20 mouse cellular contexts compared by ENCODE assay signal in genomic region chr3:108694321-108694720, GRCm38 (mm10). TPM values are rescaled to one million over a fixed set of nuclear protein-coding genes. Genes with fewer than 3 reads are reported as not detected.
DNase-seq lines count a peak whose midpoint lies in the region; ATAC-seq and TF ChIP-seq lines count a peak whose summit lies in the region.
"Had no signal": no experiment of that assay in that cellular context is flagged by ENCODE, and none has a peak within 500 bp of the region (broad histone marks: within the 10 kb centered on the region; RNA-seq: fewer than 3 reads in every experiment).

No protein-coding gene starts in this region.

- no peaks in the 10 kb centered on the region for H3K9me3 ChIP-seq in intestine, embryonic 15.5 days
- H3K9me3 ChIP-seq in intestine, postnatal 0 days (ENCODE audit: control insufficient read depth): no peaks in the 10 kb centered on the region
- H3K9me3 ChIP-seq: embryonic facial prominence, embryonic 13.5 days; heart, embryonic 10.5 days; hindbrain, embryonic 13.5 days; limb, embryonic 10.5 days; liver, embryonic 13.5 days had no signal

- peaks cover 26% of the 10 kb centered on the region; the same call in 1 of the 2 replicates for H3K36me3 ChIP-seq in intestine, embryonic 15.5 days
- H3K36me3 ChIP-seq in intestine, postnatal 0 days (ENCODE audit: control insufficient read depth, insufficient read depth): peaks cover 59% of the 10 kb centered on the region
- H3K36me3 ChIP-seq in kidney, adult 2 months (ENCODE audit: control insufficient read depth, insufficient read depth, low read length): no peaks in the 10 kb centered on the region

- peak; percentile 17; the same call in 1 of the 2 replicates for ATAC-seq in intestine, embryonic 15.5 days
- no peak for ATAC-seq in intestine, postnatal 0 days
- no peak for ATAC-seq in cerebellum, adult (ENCODE audit: insufficient number of reproducible peaks, low FRiP score, low TSS enrichment)
- ATAC-seq: midbrain, embryonic 16.5 days had no signal

- H3K4me2 ChIP-seq in intestine, embryonic 15.5 days (replicated peaks): no peak overlapping the region
- H3K4me2 ChIP-seq in intestine, postnatal 0 days (replicated peaks; ENCODE audit: low read depth): no peak overlapping the region
- H3K4me2 ChIP-seq: embryonic facial prominence, embryonic 13.5 days; hindbrain, embryonic 13.5 days; liver, embryonic 13.5 days had no signal

- H3K4me3 ChIP-seq in intestine, embryonic 15.5 days (replicated peaks): no peak overlapping the region
- no peak overlapping the region for H3K4me3 ChIP-seq in intestine, postnatal 0 days (ENCODE audit: low read depth, low read length)
- H3K4me3 ChIP-seq in kidney, adult 2 months (ENCODE audit: insufficient read depth, low read depth, low read length): no peak overlapping the region
- H3K4me3 ChIP-seq: embryonic facial prominence, embryonic 13.5 days; heart, embryonic 10.5 days; hindbrain, embryonic 13.5 days; limb, embryonic 10.5 days; liver, embryonic 13.5 days had no signal

- WGBS in intestine, embryonic 15.5 days: 72% methylated on average over 9 of the region's 9 CpGs
- 69% methylated on average over 9 of the region's 9 CpGs for WGBS in intestine, postnatal 0 days
- 88% methylated on average over 9 of the region's 9 CpGs for WGBS in kidney, adult 2 months

- H3K4me1 ChIP-seq in intestine, embryonic 15.5 days (replicated peaks): no peaks in the 10 kb centered on the region
- H3K4me1 ChIP-seq in intestine, postnatal 0 days (replicated peaks; ENCODE audit: control insufficient read depth, insufficient read depth, low read length): no peaks in the 10 kb centered on the region
- H3K4me1 ChIP-seq in kidney, adult 2 months (ENCODE audit: control insufficient read depth, insufficient read depth, low read length): no peaks in the 10 kb centered on the region
- H3K4me1 ChIP-seq: heart, embryonic 10.5 days; hindbrain, embryonic 13.5 days; limb, embryonic 10.5 days had no signal

- H3K9ac ChIP-seq in intestine, embryonic 15.5 days: no peak overlapping the region
- H3K9ac ChIP-seq in intestine, postnatal 0 days (ENCODE audit: low read depth, low read length): no peak overlapping the region
- H3K9ac ChIP-seq: embryonic facial prominence, embryonic 13.5 days; hindbrain, embryonic 13.5 days; liver, embryonic 13.5 days had no signal

- H3K27ac ChIP-seq in intestine, embryonic 15.5 days: no peak overlapping the region
- no peak overlapping the region for H3K27ac ChIP-seq in intestine, postnatal 0 days (ENCODE audit: low read depth, low read length)
- no peak overlapping the region for H3K27ac ChIP-seq in kidney, adult 2 months (ENCODE audit: insufficient read depth, low read depth, low read length)
- H3K27ac ChIP-seq: embryonic facial prominence, embryonic 13.5 days; heart, embryonic 10.5 days; hindbrain, embryonic 13.5 days; limb, embryonic 10.5 days; liver, embryonic 13.5 days had no signal

- DNase-seq in right cerebral cortex, postnatal 25 days: peak; percentile 49
- no peak for DNase-seq in right cerebral cortex, postnatal 4 days
- DNase-seq in lung, postnatal 14 days: peak; percentile 23
- no peak for DNase-seq in kidney, adult 2 months
- DNase-seq: adrenal gland, postnatal 10 days; cerebellum, adult 8-10 months; gastrocnemius, postnatal 10 days; heart, postnatal 10 days; kidney, adult 11 months; kidney, postnatal 14 days; liver, embryonic 13.5 days; thymus, postnatal 4 days had no signal

- no peak for TF ChIP-seq POLR2A in kidney, adult 2 months (IDR thresholded peaks at IDR 0.05; ENCODE audit: low read depth, low read length)

- TF ChIP-seq CTCF in intestine, postnatal 0 days (IDR thresholded peaks at IDR 0.05; ENCODE audit: low read depth): no peak
- no peak for TF ChIP-seq CTCF in kidney, adult 2 months (conservative IDR thresholded peaks at IDR 0.05; ENCODE audit: insufficient read depth, insufficient read length, low read depth, low read length)

- no peaks in the 10 kb centered on the region for H3K27me3 ChIP-seq in intestine, embryonic 15.5 days (replicated peaks)
- H3K27me3 ChIP-seq in intestine, postnatal 0 days (replicated peaks; ENCODE audit: control insufficient read depth, insufficient read depth, low read length): no peaks in the 10 kb centered on the region
- H3K27me3 ChIP-seq in kidney, adult 2 months (replicated peaks; ENCODE audit: control insufficient read depth, insufficient read depth, low read length): no peaks in the 10 kb centered on the region
- H3K27me3 ChIP-seq: embryonic facial prominence, embryonic 13.5 days; hindbrain, embryonic 13.5 days; liver, embryonic 13.5 days had no signal

RNA-seq across cellular contexts. Expression of gene Gpsm2, which starts 27.8 kb away (rescaled TPM):
- polyA plus RNA-seq in intestine, embryonic 15.5 days (2015; fragmentation: Nextera tagmentation; extraction: Ambion mirVana): 49.1 and 56.1 TPM in 2 replicates
- 26.7 and 27.8 TPM in 2 replicates for polyA plus RNA-seq in intestine, postnatal 0 days (2015; fragmentation: Nextera tagmentation; extraction: Ambion mirVana)
- 1.6 and 1.8 TPM in 2 replicates for polyA plus RNA-seq in kidney, adult 2 months (2012; rRNA removed)

RNA-seq across cellular contexts. Expression of gene Clcc1, which starts 40.6 kb away (rescaled TPM):
- polyA plus RNA-seq in intestine, embryonic 15.5 days (2015; fragmentation: Nextera tagmentation; extraction: Ambion mirVana): 70.2 and 74.3 TPM in 2 replicates
- 43.5 and 45.6 TPM in 2 replicates for polyA plus RNA-seq in intestine, postnatal 0 days (2015; fragmentation: Nextera tagmentation; extraction: Ambion mirVana)
- 43.5 and 50.5 TPM in 2 replicates for polyA plus RNA-seq in kidney, adult 2 months (2012; rRNA removed)

RNA-seq across cellular contexts. Expression of gene Aknad1, which starts 45.1 kb away (rescaled TPM):
- 0.10 TPM in 1 of 2 replicates, not detected in the other for polyA plus RNA-seq in intestine, embryonic 15.5 days (2015; fragmentation: Nextera tagmentation; extraction: Ambion mirVana)
- polyA plus RNA-seq in intestine, postnatal 0 days (2015; fragmentation: Nextera tagmentation; extraction: Ambion mirVana): 0.14 and 0.16 TPM in 2 replicates
- not detected in 2 replicates for polyA plus RNA-seq in kidney, adult 2 months (2012; rRNA removed)
- polyA plus RNA-seq: heart, embryonic 10.5 days; midbrain, embryonic 16.5 days had no signal

Comparison
In these comparisons a context has a peak if more than half of its experiments do, and no peak if none do; other contexts are left out.
1. DNase-seq: peak in right cerebral cortex, postnatal 25 days (single experiment) and lung, postnatal 14 days (single experiment); none in right cerebral cortex, postnatal 4 days (single experiment) and kidney, adult 2 months (single experiment).
2. RNA of gene Gpsm2, which starts 27.8 kb away (polyA plus RNA-seq): 49.1 to 56.1 TPM in intestine, embryonic 15.5 days and 26.7 to 27.8 TPM in intestine, postnatal 0 days; 1.6 to 1.8 TPM in kidney, adult 2 months; every median in the first group is over 10 times any median in the second.